Mouse (Mus musculus) embryonic fibroblast, embryonic 13.5 days (primary cell): Measurements from ENCODE around the gene Olfr883. TPM values are rescaled to one million over a fixed set of nuclear protein-coding genes. Genes with fewer than 3 reads are reported as not detected.

ENCODE experiments used
- H3K27ac ChIP-seq: 2 replicates; pipeline ENCODE4 v1.5.1; 2012; ENCODE audit warnings: low read length, control low read depth, inconsistent platforms; ENCODE audit not compliant: insufficient read depth
- H3K4me1 ChIP-seq: 2 replicates; pipeline ENCODE4 v1.6.1; 2011; ENCODE audit warnings: low read length; ENCODE audit not compliant: control insufficient read depth, insufficient read depth
- H3K4me3 ChIP-seq: 2 replicates; pipeline ENCODE4 v1.5.1; 2011; ENCODE audit warnings: mild to moderate bottlenecking, control low read depth, low read length; ENCODE audit not compliant: insufficient read depth
- CTCF ChIP-seq: IDR thresholded peaks from 2 replicates; pipeline ENCODE4 v1.5.1; 2011; ENCODE audit warnings: mild to moderate bottlenecking, control low read depth, low read length, moderate library complexity, borderline replicate concordance; ENCODE audit not compliant: insufficient read depth
- POLR2A ChIP-seq: IDR thresholded peaks from 2 replicates; pipeline ENCODE4 v1.6.1; 2011; ENCODE audit warnings: low read depth, mild to moderate bottlenecking, control low read depth, low read length, moderate library complexity
- polyA plus RNA-seq: library from polyadenylated mRNA; stranded (reverse); fragments of >200 nt; gene quantifications from 2 replicates; pipeline ENCODE4 v1.2.4, GENCODE M21; 2011; ENCODE audit warnings: low read depth; ENCODE audit not compliant: missing spikeins, insufficient read length

Gene Olfr883
- polyA plus RNA-seq = not detected in 2 replicates

- Histone ChIP-seq H3K4me3 (no peak within 1 kb of the TSS), H3K4me1 (no peaks in the 10 kb centered on the region), H3K27ac (no peak within 1 kb of the TSS)
- no peak for TF ChIP-seq POLR2A
- no peak for TF ChIP-seq CTCF
Observed at GRCm38 (mm10) chr9:38025508-38025907, at the start of gene Olfr883. TSS of gene Olfr883 (plus strand) at chr9:38025808.

GRCm38 (mm10) chr9:37991525-37991924 is 34.1 kb upstream of the Olfr883 start, which contains the start of gene Olfr881:
TSS of gene Olfr881 (plus strand) at chr9:37991825.
- Histone ChIP-seq H3K4me3 (no peak within 1 kb of the TSS), H3K4me1 (no peaks in the 10 kb centered on the region), H3K27ac (no peak within 1 kb of the TSS)
- no peak for TF ChIP-seq POLR2A

- Histone ChIP-seq H3K4me1 (no peaks in the 10 kb centered on the region), H3K27ac (no peak overlapping the region), H3K4me3 (no peak overlapping the region)
- TF ChIP-seq CTCF = no peak
- TF ChIP-seq POLR2A = no peak
Observed at GRCm38 (mm10) chr9:37998581-37999204, 26.9 kb upstream of the Olfr883 start.

- Histone ChIP-seq H3K27ac (no peak overlapping the region), H3K4me1 (no peaks in the 10 kb centered on the region), H3K4me3 (no peak overlapping the region)
- TF ChIP-seq POLR2A (no peak), CTCF (no peak)
Observed at GRCm38 (mm10) chr9:38000021-38000420, 25.6 kb upstream of the Olfr883 start.

GRCm38 (mm10) chr9:38046255-38046654 is 20.6 kb downstream of the Olfr883 start, which contains the start of gene Olfr884:
TSS of gene Olfr884 (plus strand) at chr9:38046555.
- Histone ChIP-seq H3K4me3 (no peak within 1 kb of the TSS), H3K4me1 (no peaks in the 10 kb centered on the region), H3K27ac (no peak within 1 kb of the TSS)
- no peak for TF ChIP-seq POLR2A
- no peak for TF ChIP-seq CTCF

- no peak within 1 kb of the TSS for H3K27ac ChIP-seq
- no peak within 1 kb of the TSS for H3K4me3 ChIP-seq
- TF ChIP-seq CTCF (no peak), POLR2A (no peak)
- no peaks in the 10 kb centered on the region for H3K4me1 ChIP-seq
Observed at GRCm38 (mm10) chr9:38061022-38061421, 35.4 kb downstream of the Olfr883 start, which contains the start of gene Olfr885. TSS of gene Olfr885 (plus strand) at chr9:38061322.

Other genes starting within 250 kb of the Olfr883 start
- gene Olfr876, start 222.8 kb upstream of the Olfr883 start, polyA plus RNA-seq = not detected in 2 replicates
- gene Olfr877, start 171.5 kb upstream of the Olfr883 start, polyA plus RNA-seq = not detected in 2 replicates
- gene Olfr145, start 129.1 kb upstream of the Olfr883 start, polyA plus RNA-seq = not detected in 2 replicates
- gene Olfr878, start 108.0 kb upstream of the Olfr883 start, polyA plus RNA-seq = not detected in 2 replicates
- gene Olfr881, start 34.0 kb upstream of the Olfr883 start, polyA plus RNA-seq = not detected in 2 replicates
- gene Olfr884, start 20.7 kb downstream of the Olfr883 start, polyA plus RNA-seq = not detected in 2 replicates
- not detected in 2 replicates for gene Olfr885, start 35.5 kb downstream of the Olfr883 start, polyA plus RNA-seq
- gene Olfr887, start 58.3 kb downstream of the Olfr883 start, polyA plus RNA-seq = not detected in 2 replicates
- not detected in 2 replicates for gene Olfr888, start 82.3 kb downstream of the Olfr883 start, polyA plus RNA-seq
- 0.09 TPM in 1 of 2 replicates, not detected in the other for gene Olfr889, start 89.4 kb downstream of the Olfr883 start, polyA plus RNA-seq
- not detected in 2 replicates for gene Olfr890, start 116.7 kb downstream of the Olfr883 start, polyA plus RNA-seq
- gene Olfr891, start 155.0 kb downstream of the Olfr883 start, polyA plus RNA-seq = not detected in 2 replicates
- gene Olfr893, start 182.6 kb downstream of the Olfr883 start, polyA plus RNA-seq = not detected in 2 replicates
- gene Olfr894, start 192.2 kb downstream of the Olfr883 start, polyA plus RNA-seq = not detected in 2 replicates
- gene Olfr143, start 227.0 kb downstream of the Olfr883 start, polyA plus RNA-seq = not detected in 2 replicates
- not detected in 2 replicates for gene Olfr895, start 242.0 kb downstream of the Olfr883 start, polyA plus RNA-seq